16 mouse cellular contexts compared by ENCODE assay signal in the genomic region with DNA sequence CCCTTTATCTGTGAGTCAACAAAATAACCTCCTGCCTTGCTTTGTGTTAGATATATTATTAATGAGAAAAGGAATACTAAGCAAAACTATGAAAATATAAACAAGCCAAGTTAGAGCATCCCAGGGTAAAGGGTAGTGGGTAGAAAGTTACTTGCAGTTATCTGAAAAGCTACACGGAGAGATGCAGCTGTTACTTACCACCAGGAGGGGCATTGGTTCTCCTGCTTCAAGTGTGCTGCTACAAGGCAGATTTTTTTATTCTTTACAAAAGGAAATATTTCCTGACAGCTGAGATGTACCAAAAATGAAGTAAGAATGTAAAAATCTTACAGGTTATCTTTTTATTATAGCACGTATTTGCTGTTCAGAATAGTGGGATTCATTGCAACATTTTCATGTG.
"Had no signal": no experiment of that assay in that cellular context is flagged by ENCODE, and none has a peak within 500 bp of the region (broad histone marks: within the 10 kb centered on the region; RNA-seq: fewer than 3 reads in every experiment).

No protein-coding gene starts in this region.

- H3K9ac ChIP-seq: limb, embryonic 13.5 days; liver, embryonic 14.5 days; neural tube, embryonic 13.5 days; stomach, embryonic 15.5 days had no signal

- DNase-seq: kidney, adult 8-10 months; kidney, postnatal 10 days; layer of hippocampus, postnatal 36 days; left cerebral cortex, postnatal 4 days; lung, adult 2 months; lung, postnatal 14 days; midbrain, embryonic 14.5 days; retina, postnatal 1 day; right cerebral cortex, postnatal 4 days; spleen, adult 18-20 months; thymus, postnatal 36 days had no signal

- H3K4me2 ChIP-seq: limb, embryonic 13.5 days; neural tube, embryonic 13.5 days; stomach, embryonic 15.5 days had no signal

- H3K4me1 ChIP-seq: limb, embryonic 13.5 days; midbrain, embryonic 10.5 days; neural tube, embryonic 13.5 days; stomach, embryonic 15.5 days had no signal

- H3K27ac ChIP-seq: limb, embryonic 13.5 days; liver, embryonic 14.5 days; midbrain, embryonic 10.5 days; neural tube, embryonic 13.5 days; stomach, embryonic 15.5 days had no signal

- H3K4me3 ChIP-seq: limb, embryonic 13.5 days; midbrain, embryonic 10.5 days; neural tube, embryonic 13.5 days; stomach, embryonic 15.5 days had no signal

- H3K9me3 ChIP-seq: stomach, embryonic 15.5 days had no signal

- H3K27me3 ChIP-seq: limb, embryonic 13.5 days; neural tube, embryonic 13.5 days; stomach, embryonic 15.5 days had no signal

- H3K36me3 ChIP-seq: limb, embryonic 13.5 days; midbrain, embryonic 10.5 days; neural tube, embryonic 13.5 days; stomach, embryonic 15.5 days had no signal
